Mouse (Mus musculus) CD4-positive, CD25-positive, alpha-beta regulatory T cell, adult 9 weeks (primary cell): Measurements from ENCODE around the gene Cenpm. TPM values are rescaled to one million over a fixed set of nuclear protein-coding genes. Genes with fewer than 3 reads are reported as not detected.

Experiments used
- polyA plus RNA-seq: library from polyadenylated mRNA; unstranded; fragments of 100-300 nt; shearing (Covaris generic); gene quantifications from one replicate; pipeline ENCODE4 v1.2.1, GENCODE M21; 2017

The Cenpm gene
- polyA plus RNA-seq: 7.9 TPM

GRCm38 (mm10) chr15:82244115-82244804 is at the start of gene Cenpm:
Gene Cenpm, minus strand, starts transcription at chr15:82244748.

GRCm38 (mm10) chr15:82274593-82274926 is 30.0 kb upstream of the Cenpm start, which contains the start of gene Sept3:
Gene Sept3, plus strand, starts transcription at chr15:82274893.

GRCm38 (mm10) chr15:82252097-82252496 is 7.5 kb upstream of the Cenpm start, which contains the start of gene 1500009C09Rik:
Gene 1500009C09Rik, plus strand, starts transcription at chr15:82252397.

DNA sequence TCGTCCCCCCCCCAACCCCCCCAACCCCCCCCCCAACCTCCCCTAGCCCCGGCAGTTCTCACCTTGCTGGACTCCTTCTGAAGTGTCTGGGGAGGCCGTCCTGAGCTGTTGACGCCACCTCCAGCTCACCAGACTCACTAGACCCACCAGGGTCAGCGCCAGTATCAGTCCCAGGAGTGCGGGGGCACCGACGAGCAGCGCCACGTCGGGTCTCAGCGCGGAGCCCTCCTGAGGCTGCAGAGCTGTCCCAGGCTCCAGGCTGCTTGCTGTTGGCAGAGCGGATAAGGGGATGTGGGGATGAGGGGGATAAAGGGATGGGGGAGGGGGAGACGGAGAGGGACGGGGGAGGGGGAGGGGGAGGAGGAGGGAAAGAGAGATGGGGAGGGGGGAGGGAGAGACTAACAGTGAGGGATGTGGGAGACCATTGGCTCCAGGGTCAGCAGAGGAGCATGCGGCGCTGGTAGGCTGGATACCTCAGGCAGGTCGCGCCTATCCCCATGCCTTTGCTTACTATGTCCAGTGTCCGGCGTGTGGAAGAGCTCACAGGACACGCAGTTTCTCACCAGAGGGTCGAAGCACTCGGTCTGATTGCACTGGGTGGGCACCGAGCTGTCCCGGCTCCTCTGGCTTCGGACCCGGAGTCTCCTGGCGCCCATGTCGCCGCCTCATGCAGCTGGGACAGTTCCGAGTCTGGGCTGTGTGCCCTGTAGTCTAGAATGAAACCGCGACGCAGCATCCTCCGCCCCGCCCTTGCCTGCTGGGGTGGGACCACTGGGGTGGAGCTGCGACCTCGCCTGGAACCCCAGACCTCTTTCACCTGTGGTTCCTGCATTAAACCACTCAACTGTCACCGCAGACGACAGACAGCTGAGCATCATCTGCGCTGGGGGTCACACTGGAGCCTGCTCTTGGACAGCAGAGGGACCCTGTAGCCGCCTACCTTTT is 20.6 kb downstream of the Cenpm start, which contains the start of gene Tnfrsf13c:
TSS of gene Tnfrsf13c (minus strand) at position 713 of the 945 bp plus-strand sequence.

GRCm38 (mm10) chr15:82212752-82213063 is 31.8 kb downstream of the Cenpm start, which contains the start of gene Shisa8:
Gene Shisa8, minus strand, starts transcription at chr15:82212815.

Other genes with a start within 250 kb of the Cenpm start
- gene Desi1, start 210.9 kb downstream of the Cenpm start, polyA plus RNA-seq: 16.0 TPM
- gene Snu13, start 197.2 kb downstream of the Cenpm start, polyA plus RNA-seq: 183 TPM
- not detected for gene 4930407I10Rik, start 185.6 kb downstream of the Cenpm start, polyA plus RNA-seq
- gene Mei1, start 174.8 kb downstream of the Cenpm start, polyA plus RNA-seq: 0.11 TPM
- gene Ccdc134, start 116.8 kb downstream of the Cenpm start, polyA plus RNA-seq: 32.0 TPM
- 187 TPM for gene Srebf2, start 97.6 kb downstream of the Cenpm start, polyA plus RNA-seq
- gene Shisa8, start 31.9 kb downstream of the Cenpm start, polyA plus RNA-seq: not detected
- gene Tnfrsf13c, start 20.4 kb downstream of the Cenpm start, polyA plus RNA-seq: 2.0 TPM
- gene 1500009C09Rik, start 7.6 kb upstream of the Cenpm start, polyA plus RNA-seq: not detected
- not detected for gene Sept3, start 30.1 kb upstream of the Cenpm start, polyA plus RNA-seq
- gene Wbp2nl, start 54.2 kb upstream of the Cenpm start, polyA plus RNA-seq: not detected
- 68.6 TPM for gene Naga, start 94.2 kb upstream of the Cenpm start, polyA plus RNA-seq
- 5.3 TPM for gene Pheta2, start 94.2 kb upstream of the Cenpm start, polyA plus RNA-seq
- 241 TPM for gene Smdt1, start 94.2 kb upstream of the Cenpm start, polyA plus RNA-seq
- gene Ndufa6, start 109.6 kb upstream of the Cenpm start, polyA plus RNA-seq: 364 TPM
- 10.7 TPM for gene Cyp2d22, start 135.5 kb upstream of the Cenpm start, polyA plus RNA-seq
- gene Cyp2d11, start 149.3 kb upstream of the Cenpm start, polyA plus RNA-seq: not detected
- gene Cyp2d10, start 162.4 kb upstream of the Cenpm start, polyA plus RNA-seq: not detected
- not detected for gene Cyp2d9, start 188.7 kb upstream of the Cenpm start, polyA plus RNA-seq